Mouse (Mus musculus) liver, embryonic 14 days (tissue): ENCODE measurements around the gene Olfr1192-ps1. TPM values are rescaled to one million over a fixed set of nuclear protein-coding genes. Genes with fewer than 3 reads are reported as not detected.

Source experiments
- polyA plus RNA-seq: library from polyadenylated mRNA; depleted of rRNA; stranded (reverse); fragments of >200 nt; gene quantifications from 2 replicates; pipeline ENCODE4 v1.2.3, GENCODE M21; 2012; rRNA removed

Gene Olfr1192-ps1
- not detected in 2 replicates for polyA plus RNA-seq

GRCm38 (mm10) chr2:88648209-88648608 lies at the start of gene Olfr1192-ps1:
TSS of gene Olfr1192-ps1 (plus strand) at chr2:88648509.

GRCm38 (mm10) chr2:88640242-88640641 lies 8.1 kb upstream of the Olfr1192-ps1 start, which contains the start of gene Olfr1191-ps1:
TSS of gene Olfr1191-ps1 (plus strand) at chr2:88640542.

GRCm38 (mm10) chr2:88675328-88675727 lies 27.0 kb downstream of the Olfr1192-ps1 start, which contains the start of gene Olfr1193:
TSS of gene Olfr1193 (plus strand) at chr2:88675628.

GRCm38 (mm10) chr2:88689087-88689486 lies 40.8 kb downstream of the Olfr1192-ps1 start, which contains the start of gene Olfr1195:
TSS of gene Olfr1195 (minus strand) at chr2:88689187.

GRCm38 (mm10) chr2:88704497-88704896 lies 56.2 kb downstream of the Olfr1192-ps1 start, which contains the start of gene Olfr1196:
TSS of gene Olfr1196 (minus strand) at chr2:88704597.

Other genes starting within 250 kb of the Olfr1192-ps1 start
- not detected in 2 replicates for gene Olfr1179, start 242.1 kb upstream of the Olfr1192-ps1 start, polyA plus RNA-seq
- gene Olfr1180, start 229.4 kb upstream of the Olfr1192-ps1 start, polyA plus RNA-seq = not detected in 2 replicates
- gene Olfr1181, start 222.3 kb upstream of the Olfr1192-ps1 start, polyA plus RNA-seq = not detected in 2 replicates
- gene Gm13757, start 199.4 kb upstream of the Olfr1192-ps1 start, polyA plus RNA-seq = not detected in 2 replicates
- gene Olfr1183, start 193.6 kb upstream of the Olfr1192-ps1 start, polyA plus RNA-seq = not detected in 2 replicates
- not detected in 2 replicates for gene Olfr1184, start 164.9 kb upstream of the Olfr1192-ps1 start, polyA plus RNA-seq
- gene Olfr1185-ps1, start 155.2 kb upstream of the Olfr1192-ps1 start, polyA plus RNA-seq = not detected in 2 replicates
- not detected in 2 replicates for gene Olfr1186, start 130.0 kb upstream of the Olfr1192-ps1 start, polyA plus RNA-seq
- not detected in 2 replicates for gene Olfr1188, start 91.6 kb upstream of the Olfr1192-ps1 start, polyA plus RNA-seq
- not detected in 2 replicates for gene Olfr1189, start 62.1 kb upstream of the Olfr1192-ps1 start, polyA plus RNA-seq
- not detected in 2 replicates for gene Olfr1191-ps1, start 8.0 kb upstream of the Olfr1192-ps1 start, polyA plus RNA-seq
- gene Olfr1193, start 27.1 kb downstream of the Olfr1192-ps1 start, polyA plus RNA-seq = not detected in 2 replicates
- gene Olfr1195, start 40.7 kb downstream of the Olfr1192-ps1 start, polyA plus RNA-seq = not detected in 2 replicates
- gene Olfr1196, start 56.1 kb downstream of the Olfr1192-ps1 start, polyA plus RNA-seq = not detected in 2 replicates
- gene Olfr1197, start 83.9 kb downstream of the Olfr1192-ps1 start, polyA plus RNA-seq = not detected in 2 replicates
- gene Olfr1198, start 102.9 kb downstream of the Olfr1192-ps1 start, polyA plus RNA-seq = not detected in 2 replicates
- gene Olfr1199, start 112.0 kb downstream of the Olfr1192-ps1 start, polyA plus RNA-seq = not detected in 2 replicates
- gene Olfr1200, start 122.0 kb downstream of the Olfr1192-ps1 start, polyA plus RNA-seq = not detected in 2 replicates
- gene Olfr1201, start 144.5 kb downstream of the Olfr1192-ps1 start, polyA plus RNA-seq = not detected in 2 replicates
- not detected in 2 replicates for gene Olfr1202, start 166.0 kb downstream of the Olfr1192-ps1 start, polyA plus RNA-seq
- not detected in 2 replicates for gene Olfr1205, start 181.2 kb downstream of the Olfr1192-ps1 start, polyA plus RNA-seq
- not detected in 2 replicates for gene Olfr1204, start 200.8 kb downstream of the Olfr1192-ps1 start, polyA plus RNA-seq
- not detected in 2 replicates for gene Olfr1206, start 214.7 kb downstream of the Olfr1192-ps1 start, polyA plus RNA-seq